Mouse (Mus musculus) erythroblast, embryonic 14.5 days (primary cell): ENCODE data around the gene Bcas1.

ENCODE experiments used
- GATA1 ChIP-seq: IDR thresholded peaks from 2 replicates; pipeline ENCODE4 v1.6.1; 2012; ENCODE audit warnings: low read length, inconsistent platforms, mixed read lengths
- TAL1 ChIP-seq: IDR thresholded peaks from 3 replicates; pipeline ENCODE4 v1.6.1; 2012; ENCODE audit warnings: low read length, inconsistent platforms, mixed read lengths

DNA sequence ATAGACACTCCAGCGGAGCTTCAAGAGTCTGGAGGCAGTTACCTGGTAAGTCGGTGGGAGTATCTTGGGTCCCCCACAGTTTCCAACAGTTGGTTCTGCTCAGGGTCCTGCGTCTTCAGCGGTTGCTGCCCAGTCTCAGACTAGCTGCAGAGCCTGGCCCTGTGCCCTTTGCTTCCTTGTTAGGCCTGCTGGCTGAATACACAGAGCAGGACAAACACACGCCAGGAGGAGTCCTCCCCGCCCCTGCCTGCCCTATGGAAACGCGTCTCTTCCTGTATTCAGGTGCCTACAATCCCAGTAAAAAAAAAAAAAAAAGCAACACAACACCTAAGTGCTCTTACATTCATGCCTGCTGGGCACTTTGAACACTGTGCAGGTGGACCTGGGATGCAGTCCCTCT, at the start of gene Bcas1:
- TF ChIP-seq TAL1 (no peak), GATA1 (no peak)
